Mouse (Mus musculus): ENCODE measurements around the gene Ltb4r1.

Gene Ltb4r1

GRCm38 (mm10) chr14:55747051-55747847, 18.5 kb upstream of the Ltb4r1 start:
- no peak for DNase-seq (ENCODE audit: low spot score)

GRCm38 (mm10) chr14:55757566-55757965, 8.2 kb upstream of the Ltb4r1 start:
- DNase-seq (ENCODE audit: low spot score) = no peak

GRCm38 (mm10) chr14:55758363-55758784, 7.4 kb upstream of the Ltb4r1 start, which contains the start of gene Cideb:
TSS of gene Cideb (minus strand) at chr14:55758458.
- DNase-seq (ENCODE audit: low spot score) = peak; percentile 63

- peak; percentile 86 for DNase-seq (ENCODE audit: low spot score)
Observed at GRCm38 (mm10) chr14:55760156-55760555, 5.6 kb upstream of the Ltb4r1 start.

GRCm38 (mm10) chr14:55761163-55761562, 4.6 kb upstream of the Ltb4r1 start, which contains the start of gene Ltb4r2:
TSS of gene Ltb4r2 (plus strand) at chr14:55761428.
- no peak for DNase-seq (ENCODE audit: low spot score)

GRCm38 (mm10) chr14:55762001-55762821, 3.6 kb upstream of the Ltb4r1 start:
- no peak for DNase-seq (ENCODE audit: low spot score)

- peak; percentile 74 for DNase-seq (ENCODE audit: low spot score)
Observed at GRCm38 (mm10) chr14:55763166-55763565, 2.6 kb upstream of the Ltb4r1 start.

GRCm38 (mm10) chr14:55767519-55768414, 2.0 kb downstream of the Ltb4r1 start:
- DNase-seq (ENCODE audit: low spot score) = peak; percentile 59

GRCm38 (mm10) chr14:55768555-55768954, 2.8 kb downstream of the Ltb4r1 start:
- DNase-seq (ENCODE audit: low spot score) = peak; percentile 52

- no peak for DNase-seq (ENCODE audit: low spot score)
Observed at GRCm38 (mm10) chr14:55769087-55769703, 3.4 kb downstream of the Ltb4r1 start.

- DNase-seq (ENCODE audit: low spot score) = no peak
Observed at GRCm38 (mm10) chr14:55776711-55777110, 10.9 kb downstream of the Ltb4r1 start.

GRCm38 (mm10) chr14:55777176-55777575, 11.4 kb downstream of the Ltb4r1 start:
- no peak for DNase-seq (ENCODE audit: low spot score)

GRCm38 (mm10) chr14:55777806-55778205, 12.0 kb downstream of the Ltb4r1 start:
- no peak for DNase-seq (ENCODE audit: low spot score)

GRCm38 (mm10) chr14:55778686-55779085, 12.9 kb downstream of the Ltb4r1 start:
- DNase-seq (ENCODE audit: low spot score) = no peak

GRCm38 (mm10) chr14:55779656-55780055, 13.9 kb downstream of the Ltb4r1 start:
- DNase-seq (ENCODE audit: low spot score) = no peak

- no peak for DNase-seq (ENCODE audit: low spot score)
Observed at GRCm38 (mm10) chr14:55780736-55781135, 15.0 kb downstream of the Ltb4r1 start.

- peak; percentile 83 for DNase-seq (ENCODE audit: low spot score)
Observed at GRCm38 (mm10) chr14:55781310-55781709, 15.5 kb downstream of the Ltb4r1 start.

- no peak for DNase-seq (ENCODE audit: low spot score)
Observed at GRCm38 (mm10) chr14:55782361-55782960, 16.7 kb downstream of the Ltb4r1 start.

- peak; percentile 72 for DNase-seq (ENCODE audit: low spot score)
Observed at GRCm38 (mm10) chr14:55783171-55783957, 17.6 kb downstream of the Ltb4r1 start.

GRCm38 (mm10) chr14:55783958-55784235, 18.1 kb downstream of the Ltb4r1 start, which contains the start of gene Adcy4:
TSS of gene Adcy4 (minus strand) at chr14:55784095.
- no peak for DNase-seq (ENCODE audit: low spot score)
